Mouse (Mus musculus): ENCODE data around the gene Bsx. TPM values are rescaled to one million over a fixed set of nuclear protein-coding genes. Genes with fewer than 3 reads are reported as not detected.
A peak's percentile ranks its signal among the peaks of the same experiment; 100 is the strongest.

Bsx gene
- polyA plus RNA-seq (2014; fragmentation: Nextera tagmentation; extraction: Ambion mirVana), result not detected in 2 replicates

DNA sequence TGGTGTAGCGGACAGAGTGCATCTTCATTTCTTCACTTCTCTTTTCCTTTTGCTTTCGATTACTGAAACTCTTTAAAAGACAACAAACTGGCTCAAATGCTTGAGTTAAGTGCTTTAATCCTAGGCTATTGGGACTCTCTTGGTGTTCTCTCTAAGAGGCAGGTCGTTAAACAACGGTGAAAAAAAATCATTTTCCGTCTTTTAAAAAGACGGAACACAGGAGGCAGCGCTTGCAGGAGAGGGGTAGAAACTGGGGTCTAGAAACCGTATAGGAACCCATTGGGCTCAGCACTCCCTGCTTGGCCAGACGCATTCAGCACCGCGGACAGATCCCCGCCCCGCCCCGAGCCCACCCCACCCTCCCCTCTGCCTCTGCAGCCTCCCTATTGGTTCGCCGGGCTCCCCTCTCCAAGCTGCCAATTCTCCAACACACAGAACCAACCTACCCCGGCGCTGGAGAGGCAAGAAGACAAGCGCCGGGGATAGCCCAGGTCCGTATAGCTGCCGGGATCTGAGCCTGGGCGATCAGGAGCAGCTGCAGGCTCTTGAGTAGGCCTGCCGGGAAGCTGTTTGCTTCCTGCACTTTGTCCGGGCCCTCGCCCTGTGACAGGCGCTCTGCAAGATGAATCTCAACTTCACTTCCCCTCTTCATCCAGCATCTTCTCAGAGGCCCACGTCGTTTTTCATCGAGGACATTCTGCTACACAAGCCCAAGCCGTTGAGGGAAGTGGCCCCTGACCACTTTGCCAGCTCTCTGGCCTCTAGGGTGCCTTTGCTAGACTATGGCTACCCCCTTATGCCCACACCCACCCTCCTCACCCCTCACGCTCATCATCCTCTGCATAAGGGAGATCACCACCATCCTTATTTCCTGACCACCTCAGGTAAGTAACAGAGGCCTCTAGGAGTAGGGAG is at the start of gene Bsx:
Gene Bsx, plus strand, starts transcription at position 572 of the 915 bp plus-strand sequence.
- H3K4me2 ChIP-seq (ENCODE audit: low read depth), result 0 out of 2 replicates have a peak within 1 kb of the TSS, but pooled peaks have one; percentile 5
- H3K4me3 ChIP-seq (ENCODE audit: low read depth, low read length), result 0 out of 2 replicates have a peak within 1 kb of the TSS, but pooled peaks have one; percentile 10
- no peaks in the 10 kb centered on the region for H3K9me3 ChIP-seq (ENCODE audit: control insufficient read depth, low read length)

DNA sequence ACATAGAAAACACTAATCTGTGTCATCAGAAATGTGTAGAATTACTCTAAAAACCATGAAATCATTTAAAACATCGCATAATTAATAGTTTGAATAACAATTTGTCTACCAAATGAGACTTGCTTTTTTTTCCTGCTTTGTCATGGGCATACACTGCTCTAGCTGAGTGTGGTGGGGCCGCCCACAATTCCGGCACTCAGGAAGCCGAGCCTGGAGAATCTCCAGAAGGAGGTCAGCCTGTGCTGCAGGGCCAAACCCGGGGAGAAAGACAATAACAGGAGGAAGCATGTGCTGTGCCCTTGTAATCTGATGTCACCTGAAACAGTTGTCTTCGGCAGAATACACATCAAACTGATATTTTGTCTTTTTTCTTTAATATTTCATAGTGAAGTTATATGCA is 48.3 kb upstream of the Bsx start:
- DNase-seq (ENCODE audit: low spot score), result no peak
- no peaks in the 10 kb centered on the region for H3K9me3 ChIP-seq (ENCODE audit: control insufficient read depth, low read length)
- H3K27ac ChIP-seq (ENCODE audit: low read depth, low read length), result no peak overlapping the region
- no peaks in the 10 kb centered on the region for H3K4me1 ChIP-seq (ENCODE audit: control insufficient read depth, insufficient read depth, low read length)
- no peak overlapping the region for H3K4me3 ChIP-seq (ENCODE audit: low read depth, low read length)
- H3K27me3 ChIP-seq (ENCODE audit: control insufficient read depth, insufficient read depth, low read length), result no peaks in the 10 kb centered on the region
- no peaks in the 10 kb centered on the region for H3K36me3 ChIP-seq (ENCODE audit: control insufficient read depth, insufficient read depth, low read length)
- H3K4me2 ChIP-seq (ENCODE audit: low read depth), result no peak overlapping the region
- H3K9ac ChIP-seq (ENCODE audit: low read length), result no peak overlapping the region
- ATAC-seq (ENCODE audit: insufficient read depth, low FRiP score, low TSS enrichment), result no peak
- 58% methylated on average over 6 of the region's 6 CpGs for WGBS

More for the DNA sequence above, at the start of gene Bsx:
- Histone ChIP-seq H3K36me3 (ENCODE audit: control insufficient read depth, insufficient read depth, low read length) (no peaks in the 10 kb centered on the region), H3K9ac (ENCODE audit: low read length) (no peak within 1 kb of the TSS), H3K27ac (ENCODE audit: low read depth, low read length) (no peak within 1 kb of the TSS), H3K27me3 (ENCODE audit: control insufficient read depth, insufficient read depth, low read length) (peaks cover 92% of the 10 kb centered on the region), H3K4me1 (ENCODE audit: control insufficient read depth, insufficient read depth, low read length) (no peaks in the 10 kb centered on the region; the same call in 1 of the 2 replicates)
- ATAC-seq (ENCODE audit: insufficient read depth, low FRiP score, low TSS enrichment) (peak; percentile 76), DNase-seq (ENCODE audit: low spot score) (peak; percentile 81)
- WGBS, result 3% methylated on average over 28 of the region's 32 CpGs

DNA sequence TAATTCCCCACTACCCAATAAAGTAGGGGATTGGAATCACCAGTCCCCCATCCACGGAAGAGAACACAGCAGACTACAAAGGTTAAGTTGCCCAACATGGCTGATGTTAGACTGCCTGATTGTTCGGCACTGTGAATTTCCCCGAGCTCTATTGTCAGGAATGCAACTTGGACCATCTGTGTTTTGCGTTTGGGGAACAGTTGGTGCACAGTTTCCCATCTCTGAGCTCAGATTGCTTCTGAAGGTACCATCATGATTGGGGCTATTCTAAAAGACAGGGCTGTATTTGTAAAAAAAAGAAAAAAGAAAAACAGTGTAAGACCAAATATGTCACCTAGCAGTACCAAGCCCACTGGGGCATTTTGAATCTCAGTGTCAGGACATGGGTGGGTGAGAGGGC is 46.6 kb upstream of the Bsx start:
- H3K36me3 ChIP-seq (ENCODE audit: control insufficient read depth, insufficient read depth, low read length), result no peaks in the 10 kb centered on the region
- WGBS, result 63% methylated on average over 4 of the region's 4 CpGs
- no peaks in the 10 kb centered on the region for H3K4me1 ChIP-seq (ENCODE audit: control insufficient read depth, insufficient read depth, low read length)
- H3K27ac ChIP-seq (ENCODE audit: low read depth, low read length), result no peak overlapping the region
- H3K4me2 ChIP-seq (ENCODE audit: low read depth), result no peak overlapping the region
- ATAC-seq (ENCODE audit: insufficient read depth, low FRiP score, low TSS enrichment) (no peak), DNase-seq (ENCODE audit: low spot score) (no peak)
- no peaks in the 10 kb centered on the region for H3K9me3 ChIP-seq (ENCODE audit: control insufficient read depth, low read length)
- H3K9ac ChIP-seq (ENCODE audit: low read length), result no peak overlapping the region
- H3K4me3 ChIP-seq (ENCODE audit: low read depth, low read length), result no peak overlapping the region
- H3K27me3 ChIP-seq (ENCODE audit: control insufficient read depth, insufficient read depth, low read length), result no peaks in the 10 kb centered on the region

DNA sequence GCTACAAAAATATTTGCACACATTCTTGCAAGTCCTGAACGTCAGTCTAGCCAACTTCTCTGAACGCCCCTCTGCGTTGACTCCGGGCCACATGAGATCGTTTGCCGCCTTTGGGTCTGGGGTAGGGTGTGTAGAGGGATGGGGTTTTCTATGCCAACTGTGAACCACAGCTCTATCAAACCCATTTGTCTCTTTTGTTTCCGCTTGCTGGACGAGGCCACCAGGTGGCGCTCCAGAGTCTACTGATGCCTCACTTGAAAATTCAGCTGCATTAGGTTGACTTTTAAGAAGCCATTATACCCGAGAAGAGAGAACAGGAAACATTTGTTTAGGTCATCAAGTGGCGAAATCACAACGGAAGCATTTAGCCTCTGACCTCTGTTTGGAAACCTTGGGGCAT is 39.4 kb upstream of the Bsx start:
- Histone ChIP-seq H3K4me1 (ENCODE audit: control insufficient read depth, insufficient read depth, low read length) (no peaks in the 10 kb centered on the region), H3K4me2 (ENCODE audit: low read depth) (no peak overlapping the region), H3K27me3 (ENCODE audit: control insufficient read depth, insufficient read depth, low read length) (no peaks in the 10 kb centered on the region), H3K4me3 (ENCODE audit: low read depth, low read length) (no peak overlapping the region), H3K9ac (ENCODE audit: low read length) (no peak overlapping the region), H3K36me3 (ENCODE audit: control insufficient read depth, insufficient read depth, low read length) (no peaks in the 10 kb centered on the region), H3K9me3 (ENCODE audit: control insufficient read depth, low read length) (no peaks in the 10 kb centered on the region), H3K27ac (ENCODE audit: low read depth, low read length) (no peak overlapping the region)
- ATAC-seq (ENCODE audit: insufficient read depth, low FRiP score, low TSS enrichment) (no peak), DNase-seq (ENCODE audit: low spot score) (peak; percentile 86)
- WGBS, result 7% methylated on average over 12 of the region's 12 CpGs

DNA sequence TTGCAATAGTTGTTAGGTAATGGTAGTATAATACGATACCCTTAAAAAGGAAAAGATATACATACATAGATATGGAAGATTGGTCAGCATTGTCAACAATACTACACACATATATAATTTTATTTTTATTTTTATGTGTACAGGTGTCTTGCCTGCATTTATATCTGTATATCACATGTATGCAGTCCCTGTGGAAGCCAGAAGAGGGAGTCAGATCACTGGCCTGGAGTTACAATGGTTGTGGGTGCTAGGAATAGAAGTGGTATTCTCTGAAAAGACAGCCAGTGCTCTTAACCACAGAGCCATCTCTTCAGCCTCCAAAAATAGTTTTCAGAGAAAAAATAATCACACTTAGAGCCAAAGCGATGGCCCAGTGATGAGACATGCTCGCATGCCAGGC is 37.2 kb upstream of the Bsx start:
- Histone ChIP-seq H3K9me3 (ENCODE audit: control insufficient read depth, low read length) (no peaks in the 10 kb centered on the region), H3K9ac (ENCODE audit: low read length) (no peak overlapping the region), H3K4me1 (ENCODE audit: control insufficient read depth, insufficient read depth, low read length) (no peaks in the 10 kb centered on the region), H3K27me3 (ENCODE audit: control insufficient read depth, insufficient read depth, low read length) (no peaks in the 10 kb centered on the region), H3K36me3 (ENCODE audit: control insufficient read depth, insufficient read depth, low read length) (no peaks in the 10 kb centered on the region), H3K4me3 (ENCODE audit: low read depth, low read length) (no peak overlapping the region), H3K4me2 (ENCODE audit: low read depth) (no peak overlapping the region), H3K27ac (ENCODE audit: low read depth, low read length) (no peak overlapping the region)
- no peak for DNase-seq (ENCODE audit: low spot score)
- no peak for ATAC-seq (ENCODE audit: insufficient read depth, low FRiP score, low TSS enrichment)
- 88% methylated on average over 3 of the region's 3 CpGs for WGBS

DNA sequence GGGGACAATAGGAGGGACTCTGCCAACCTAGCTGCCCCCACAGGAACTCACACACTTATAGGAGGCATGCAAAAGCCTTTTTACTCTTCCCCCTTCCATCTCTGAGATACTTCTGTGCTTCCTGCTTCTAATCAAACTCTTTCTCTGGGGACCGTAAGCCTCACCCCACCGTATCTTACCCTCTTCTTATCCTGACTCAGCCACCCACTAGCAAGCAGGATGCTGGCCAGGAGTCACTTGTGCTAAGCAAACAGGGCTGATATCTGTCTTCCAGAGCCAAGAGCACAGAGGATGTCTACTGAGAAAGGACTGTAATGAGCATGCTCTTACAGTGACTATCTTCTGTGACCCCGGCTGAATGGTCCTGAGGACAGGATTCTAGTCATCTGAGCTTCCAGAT is 34.3 kb upstream of the Bsx start:
- Histone ChIP-seq H3K9me3 (ENCODE audit: control insufficient read depth, low read length) (no peaks in the 10 kb centered on the region), H3K9ac (ENCODE audit: low read length) (no peak overlapping the region)
- 80% methylated on average over 3 of the region's 3 CpGs for WGBS

DNA sequence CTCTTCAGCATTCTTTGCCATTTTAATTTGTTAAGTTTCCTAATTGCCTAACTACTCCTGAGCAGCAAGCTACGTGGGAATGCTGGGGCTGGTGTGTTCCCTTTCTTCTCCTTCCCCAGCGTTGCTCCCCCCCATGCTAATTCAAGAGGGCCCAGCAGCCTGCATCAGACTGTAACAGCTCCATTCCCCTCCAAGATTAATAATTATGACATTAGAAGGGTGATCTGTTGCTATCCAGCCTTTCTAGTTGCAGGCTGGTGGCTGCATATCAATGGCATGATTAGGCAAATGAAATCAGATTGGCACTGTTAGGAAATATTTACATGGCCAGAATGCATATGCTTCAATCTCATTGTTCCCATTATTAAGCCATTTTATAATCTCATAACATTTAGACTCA is 22.4 kb upstream of the Bsx start:
- ATAC-seq (ENCODE audit: insufficient read depth, low FRiP score, low TSS enrichment) (no peak), DNase-seq (ENCODE audit: low spot score) (no peak)
- Histone ChIP-seq H3K9me3 (ENCODE audit: control insufficient read depth, low read length) (no peaks in the 10 kb centered on the region), H3K9ac (ENCODE audit: low read length) (no peak overlapping the region), H3K4me1 (ENCODE audit: control insufficient read depth, insufficient read depth, low read length) (no peaks in the 10 kb centered on the region), H3K27ac (ENCODE audit: low read depth, low read length) (no peak overlapping the region), H3K36me3 (ENCODE audit: control insufficient read depth, insufficient read depth, low read length) (no peaks in the 10 kb centered on the region), H3K27me3 (ENCODE audit: control insufficient read depth, insufficient read depth, low read length) (no peaks in the 10 kb centered on the region), H3K4me2 (ENCODE audit: low read depth) (no peak overlapping the region), H3K4me3 (ENCODE audit: low read depth, low read length) (no peak overlapping the region)
- 40% methylated on average over 2 of the region's 2 CpGs for WGBS

More for the DNA sequence above, 34.3 kb upstream of the Bsx start:
- no peaks in the 10 kb centered on the region for H3K27me3 ChIP-seq (ENCODE audit: control insufficient read depth, insufficient read depth, low read length)
- DNase-seq (ENCODE audit: low spot score) (no peak), ATAC-seq (ENCODE audit: insufficient read depth, low FRiP score, low TSS enrichment) (no peak)
- H3K4me1 ChIP-seq (ENCODE audit: control insufficient read depth, insufficient read depth, low read length), result no peaks in the 10 kb centered on the region
- H3K36me3 ChIP-seq (ENCODE audit: control insufficient read depth, insufficient read depth, low read length), result no peaks in the 10 kb centered on the region
- no peak overlapping the region for H3K27ac ChIP-seq (ENCODE audit: low read depth, low read length)
- H3K4me3 ChIP-seq (ENCODE audit: low read depth, low read length), result no peak overlapping the region
- H3K4me2 ChIP-seq (ENCODE audit: low read depth), result no peak overlapping the region

DNA sequence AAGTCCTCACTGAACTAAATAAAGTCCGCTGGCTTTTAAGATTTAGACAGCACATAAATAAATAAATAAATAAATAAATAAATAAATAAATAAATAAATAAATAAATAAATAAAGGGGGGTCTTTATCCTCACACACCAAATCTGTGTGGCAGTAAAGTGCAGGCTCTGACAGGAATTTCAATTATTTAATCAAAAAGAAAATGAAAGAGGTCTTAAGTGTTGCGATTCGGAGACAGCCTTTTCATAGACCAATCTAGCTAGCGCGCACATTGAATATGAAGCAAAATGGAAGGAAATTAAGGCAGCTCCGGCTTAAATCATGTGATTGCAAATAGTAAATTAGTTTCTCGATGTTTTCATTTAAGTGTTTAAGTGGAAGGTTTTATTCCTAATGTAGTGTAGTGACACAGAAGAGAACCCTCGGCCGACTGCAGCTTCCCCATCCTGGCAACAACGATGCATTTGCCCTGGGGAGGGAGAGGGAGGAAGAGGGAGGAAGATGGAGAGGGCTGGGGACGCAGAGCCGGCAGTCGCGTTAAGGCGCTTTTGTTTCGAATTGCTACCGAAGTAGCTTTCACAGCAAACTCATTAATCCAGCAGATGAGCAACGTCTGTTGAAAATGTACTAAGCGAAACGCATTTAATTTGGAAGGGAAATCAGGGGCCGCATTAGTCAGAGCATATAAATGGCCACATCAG is 15.3 kb upstream of the Bsx start:
- no peaks in the 10 kb centered on the region for H3K9me3 ChIP-seq (ENCODE audit: control insufficient read depth, low read length)
- peak overlapping the region; percentile 21 for H3K4me3 ChIP-seq (ENCODE audit: low read depth, low read length)
- H3K4me1 ChIP-seq (ENCODE audit: control insufficient read depth, insufficient read depth, low read length), result no peaks in the 10 kb centered on the region
- DNase-seq (ENCODE audit: low spot score) (peak; percentile 69), ATAC-seq (ENCODE audit: insufficient read depth, low FRiP score, low TSS enrichment) (peak; percentile 55; the same call in 1 of the 2 replicates)
- peak overlapping the region; percentile 51 for H3K4me2 ChIP-seq (ENCODE audit: low read depth)
- no peak overlapping the region for H3K27ac ChIP-seq (ENCODE audit: low read depth, low read length)
- no peaks in the 10 kb centered on the region for H3K36me3 ChIP-seq (ENCODE audit: control insufficient read depth, insufficient read depth, low read length)
- 0 out of 2 replicates have a peak, but pooled peaks cover 10% of the 10 kb centered on the region for H3K27me3 ChIP-seq (ENCODE audit: control insufficient read depth, insufficient read depth, low read length)
- no peak overlapping the region; the same call in 1 of the 2 replicates for H3K9ac ChIP-seq (ENCODE audit: low read length)
- WGBS, result 9% methylated on average over 21 of the region's 21 CpGs
